Mouse (Mus musculus) kidney, adult 2 months (tissue): ENCODE results near the gene Spsb4. TPM values are rescaled to one million over a fixed set of nuclear protein-coding genes. Genes with fewer than 3 reads are reported as not detected.
A peak's percentile ranks its signal among the peaks of the same experiment; 100 is the strongest.

Source experiments
- DNase-seq: peaks from one replicate; pipeline ENCODE4 v3.0.0; 2021
- H3K27ac ChIP-seq: fragments of 200-500 bp; 2 replicates; pipeline ENCODE4 v1.5.1; 2012; ENCODE audit warnings: low read depth, low read length, control low read depth, inconsistent platforms; ENCODE audit not compliant: insufficient read depth
- H3K27me3 ChIP-seq: fragments of 200-500 bp; replicated peaks from 2 replicates; pipeline ENCODE4 v1.6.1; 2012; ENCODE audit warnings: mild to moderate bottlenecking, moderate library complexity, low read length, inconsistent platforms; ENCODE audit not compliant: control insufficient read depth, insufficient read depth
- H3K36me3 ChIP-seq: fragments of 200-500 bp; 2 replicates; pipeline ENCODE4 v1.6.1; 2012; ENCODE audit warnings: mild to moderate bottlenecking, moderate library complexity, low read length, inconsistent platforms; ENCODE audit not compliant: control insufficient read depth, insufficient read depth
- H3K4me1 ChIP-seq: fragments of 200-500 bp; 2 replicates; pipeline ENCODE4 v1.6.1; 2011; ENCODE audit warnings: low read length; ENCODE audit not compliant: control insufficient read depth, insufficient read depth
- H3K4me3 ChIP-seq: fragments of 200-500 bp; 2 replicates; pipeline ENCODE4 v1.5.1; 2011; ENCODE audit warnings: mild to moderate bottlenecking, low read depth, low read length, control low read depth; ENCODE audit not compliant: insufficient read depth
- CTCF ChIP-seq: fragments of 200-500 bp; conservative IDR thresholded peaks from 2 replicates; pipeline ENCODE4 v1.5.1; 2011; ENCODE audit warnings: low read depth, mild to moderate bottlenecking, control low read depth, low read length, moderate library complexity, mixed read lengths; ENCODE audit not compliant: insufficient read depth, insufficient read length
- POLR2A ChIP-seq: fragments of 200-500 bp; IDR thresholded peaks from one replicate; pipeline ENCODE4 v1.6.1; 2011; ENCODE audit warnings: low read depth, low read length, control low read depth
- WGBS: fragments of 180-500 bp; shearing (Covaris S2); methylation state at CpG from one replicate; pipeline ENCODE4 v1.1.7; 2018; 5-methylcytosine and 5-hydroxymethylcytosine counted together
- polyA plus RNA-seq: library from polyadenylated mRNA; depleted of rRNA; stranded (reverse); fragments of >200 nt; gene quantifications from 2 replicates; pipeline ENCODE4 v1.2.3, GENCODE M21; 2012

Gene Spsb4
- polyA plus RNA-seq, 1 experiment, result 62.5 TPM

- H3K4me3 ChIP-seq, result peak overlapping the region; percentile 55
- TF ChIP-seq POLR2A (no peak), CTCF (no peak)
Measured at GRCm38 (mm10) chr9:97017121-97017810, 1.4 kb downstream of the Spsb4 start.

GRCm38 (mm10) chr9:97015751-97016150 is 2.9 kb downstream of the Spsb4 start:
- H3K27ac ChIP-seq, result peak overlapping the region; percentile 29; the same call in 1 of the 2 replicates
- TF ChIP-seq POLR2A (no peak), CTCF (no peak)
- peak; percentile 98 for DNase-seq
- no peaks in the 10 kb centered on the region for H3K27me3 ChIP-seq
- 35% methylated on average over 6 of the region's 6 CpGs for WGBS
- H3K4me3 ChIP-seq, result peak overlapping the region; percentile 2; the same call in 1 of the 2 replicates
- H3K4me1 ChIP-seq, result peaks cover 15% of the 10 kb centered on the region
- no peaks in the 10 kb centered on the region for H3K36me3 ChIP-seq

More at GRCm38 (mm10) chr9:97017121-97017810, 1.4 kb downstream of the Spsb4 start:
- 3% methylated on average over 34 of the region's 34 CpGs for WGBS
- Histone ChIP-seq H3K4me1 (peaks cover 15% of the 10 kb centered on the region), H3K27ac (peak overlapping the region; percentile 12), H3K27me3 (no peaks in the 10 kb centered on the region), H3K36me3 (no peaks in the 10 kb centered on the region)
- peak; percentile 42 for DNase-seq

- Histone ChIP-seq H3K27ac (peak overlapping the region; percentile 42; the same call in 1 of the 2 replicates), H3K36me3 (no peaks in the 10 kb centered on the region), H3K27me3 (no peaks in the 10 kb centered on the region), H3K4me1 (peaks cover 15% of the 10 kb centered on the region), H3K4me3 (no peak overlapping the region)
- DNase-seq, result peak; percentile 41
- WGBS, result 51% methylated on average over 9 of the region's 9 CpGs
- TF ChIP-seq POLR2A, result no peak
- TF ChIP-seq CTCF, result no peak
Measured at GRCm38 (mm10) chr9:97013698-97014097, 4.9 kb downstream of the Spsb4 start.

GRCm38 (mm10) chr9:97013153-97013552 is 5.5 kb downstream of the Spsb4 start:
- Histone ChIP-seq H3K27ac (peak overlapping the region; percentile 42), H3K36me3 (no peaks in the 10 kb centered on the region), H3K4me3 (no peak overlapping the region), H3K4me1 (peaks cover 15% of the 10 kb centered on the region), H3K27me3 (no peaks in the 10 kb centered on the region)
- WGBS, result 29% methylated on average over 6 of the region's 6 CpGs
- TF ChIP-seq POLR2A (no peak), CTCF (no peak)
- DNase-seq, result peak; percentile 83

GRCm38 (mm10) chr9:97011454-97012195 is 7.0 kb downstream of the Spsb4 start:
- no peak overlapping the region for H3K4me3 ChIP-seq
- no peaks in the 10 kb centered on the region for H3K36me3 ChIP-seq
- TF ChIP-seq CTCF (no peak), POLR2A (no peak)
- H3K27ac ChIP-seq, result no peak overlapping the region
- no peak for DNase-seq
- H3K4me1 ChIP-seq, result peaks cover 10% of the 10 kb centered on the region
- WGBS, result 60% methylated on average over 15 of the region's 15 CpGs
- H3K27me3 ChIP-seq, result no peaks in the 10 kb centered on the region

- TF ChIP-seq CTCF (no peak), POLR2A (no peak)
Measured at GRCm38 (mm10) chr9:97010447-97010846, 8.2 kb downstream of the Spsb4 start.

GRCm38 (mm10) chr9:97004726-97005125 is 13.9 kb downstream of the Spsb4 start:
- no peaks in the 10 kb centered on the region for H3K36me3 ChIP-seq
- 62% methylated on average over 3 of the region's 3 CpGs for WGBS
- no peak for DNase-seq
- TF ChIP-seq CTCF (no peak), POLR2A (no peak)
- H3K27ac ChIP-seq, result no peak overlapping the region
- H3K4me3 ChIP-seq, result no peak overlapping the region
- no peaks in the 10 kb centered on the region for H3K27me3 ChIP-seq
- no peaks in the 10 kb centered on the region for H3K4me1 ChIP-seq

More at GRCm38 (mm10) chr9:97010447-97010846, 8.2 kb downstream of the Spsb4 start:
- no peak overlapping the region for H3K4me3 ChIP-seq
- H3K27ac ChIP-seq, result no peak overlapping the region
- H3K4me1 ChIP-seq, result peaks cover 10% of the 10 kb centered on the region
- H3K36me3 ChIP-seq, result no peaks in the 10 kb centered on the region
- 92% methylated on average over 6 of the region's 6 CpGs for WGBS
- DNase-seq, result no peak
- no peaks in the 10 kb centered on the region for H3K27me3 ChIP-seq
